In the genomic region with DNA sequence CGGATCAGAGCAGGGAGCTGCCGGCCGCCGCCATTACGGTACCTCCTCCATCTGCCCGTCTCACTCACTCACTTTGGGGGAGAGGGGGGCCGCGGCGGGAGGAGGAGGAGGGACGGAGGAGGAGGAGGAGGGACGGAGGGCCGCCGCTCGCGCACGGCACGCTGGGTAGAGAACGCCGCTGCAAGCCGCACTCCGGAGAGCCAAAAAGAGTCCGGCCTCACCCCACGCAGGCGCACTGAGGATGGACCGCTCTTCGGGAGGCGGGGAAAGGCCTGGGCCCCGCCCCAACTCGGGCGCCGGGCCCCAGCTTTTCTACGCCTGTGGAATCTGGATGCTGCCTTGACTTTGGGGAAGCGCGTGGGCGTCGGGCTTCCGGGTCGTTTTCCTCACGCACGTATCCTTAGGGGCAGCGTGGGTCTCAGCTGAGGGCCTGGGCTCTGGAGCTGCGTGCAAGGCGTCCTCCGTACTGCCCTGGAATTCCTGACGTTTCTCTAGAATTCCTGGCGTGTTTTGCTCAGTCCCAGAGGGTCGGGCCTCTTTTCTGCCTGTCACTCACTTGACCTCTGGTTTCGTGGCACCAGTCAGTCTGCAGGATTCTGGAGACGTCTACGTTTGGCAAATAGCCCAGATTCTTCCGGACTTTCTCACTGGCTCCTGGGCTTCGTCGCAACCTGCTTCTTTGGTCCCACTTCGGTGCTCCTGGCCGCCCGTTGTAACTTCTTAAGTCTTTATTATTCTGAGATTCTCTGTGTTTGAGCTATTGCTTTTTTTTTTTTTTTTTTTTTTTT, we compare ENCODE assay signal across 8 mouse cellular contexts. TPM values are rescaled to one million over a fixed set of nuclear protein-coding genes. Genes with fewer than 3 reads are reported as not detected.
DNase-seq lines count a peak whose midpoint lies in the region; ATAC-seq and TF ChIP-seq lines count a peak whose summit lies in the region.

Gene Strn3, minus strand, starts transcription at position 53 of the 788 bp plus-strand sequence.

- peak; percentile 92 for ATAC-seq in cerebellum, adult (ENCODE audit: insufficient number of reproducible peaks, low FRiP score, low TSS enrichment)
- ATAC-seq in forebrain, embryonic 13.5 days = peak; percentile 97
- peak; percentile 93 for ATAC-seq in liver, postnatal 0 days
- ATAC-seq in neural tube, embryonic 14.5 days (ENCODE audit: low read depth) = peak; percentile 96

- intact Hi-C loops in heart, postnatal 10 days (cut with DNase I) = loop anchor here (2.0 kb wide), 2 partner anchors 15 to 25 kb away; no protein-coding TSS in a partner anchor

- TF ChIP-seq POLR2A in ES-Bruce4 (IDR thresholded peaks at IDR 0.05; ENCODE audit: insufficient read depth, low read length) = peak; percentile 62

- no peaks in the 10 kb centered on the region for H3K36me3 ChIP-seq in ES-Bruce4 (ENCODE audit: control insufficient read depth, insufficient read depth, low read length, poor library complexity, severe bottlenecking)
- no peaks in the 10 kb centered on the region for H3K36me3 ChIP-seq in forebrain, embryonic 13.5 days (ENCODE audit: poor library complexity, severe bottlenecking)
- H3K36me3 ChIP-seq in liver, postnatal 0 days (replicated peaks; ENCODE audit: insufficient read depth, low read length) = no peaks in the 10 kb centered on the region
- no peaks in the 10 kb centered on the region for H3K36me3 ChIP-seq in neural tube, embryonic 14.5 days (ENCODE audit: control insufficient read depth, insufficient read depth, low read length)

- under 1% methylated on average over 40 of the region's 56 CpGs for WGBS in forebrain, embryonic 13.5 days
- WGBS in large intestine, adult 2 months = under 1% methylated on average over 49 of the region's 56 CpGs
- WGBS in liver, postnatal 0 days (ENCODE audit: insufficient replicate concordance) = under 1% methylated on average over 55 of the region's 56 CpGs
- WGBS in neural tube, embryonic 14.5 days = under 1% methylated on average over 54 of the region's 56 CpGs

- H3K9ac ChIP-seq in ES-Bruce4 (ENCODE audit: low read depth, poor library complexity, severe bottlenecking) = peak within 1 kb of the TSS; percentile 98
- H3K9ac ChIP-seq in forebrain, embryonic 13.5 days = peak within 1 kb of the TSS; percentile 99
- H3K9ac ChIP-seq in liver, postnatal 0 days (replicated peaks) = peak within 1 kb of the TSS; percentile 89
- H3K9ac ChIP-seq in neural tube, embryonic 14.5 days (replicated peaks; ENCODE audit: low read depth, low read length) = peak within 1 kb of the TSS; percentile 99

- H3K27ac ChIP-seq in ES-Bruce4 (ENCODE audit: insufficient read depth, low read length) = peak within 1 kb of the TSS; percentile 88
- peak within 1 kb of the TSS; percentile 100 for H3K27ac ChIP-seq in forebrain, embryonic 13.5 days
- peak within 1 kb of the TSS; percentile 95 for H3K27ac ChIP-seq in liver, postnatal 0 days (ENCODE audit: low read depth)
- peak within 1 kb of the TSS; percentile 100 for H3K27ac ChIP-seq in neural tube, embryonic 14.5 days (ENCODE audit: low read depth, low read length)

- no peaks in the 10 kb centered on the region for H3K4me1 ChIP-seq in ES-Bruce4 (ENCODE audit: control insufficient read depth, insufficient read depth, low read length)
- H3K4me1 ChIP-seq in forebrain, embryonic 13.5 days = peaks cover 26% of the 10 kb centered on the region
- H3K4me1 ChIP-seq in liver, postnatal 0 days (ENCODE audit: insufficient read depth) = peaks cover 22% of the 10 kb centered on the region
- H3K4me1 ChIP-seq in neural tube, embryonic 14.5 days (ENCODE audit: control insufficient read depth, insufficient read depth, low read length) = peaks cover 5% of the 10 kb centered on the region; the same call in 1 of the 2 replicates

- peak; percentile 97 to 98 for DNase-seq in heart, postnatal 10 days
- peak; percentile 93 for DNase-seq in large intestine, adult 2 months (ENCODE audit: low read depth, low spot score)
- peak; percentile 98 for DNase-seq in liver, postnatal 0 days
- peak; percentile 96 for DNase-seq in testis, postnatal 10 days (ENCODE audit: low spot score)

- H3K4me3 ChIP-seq in ES-Bruce4 (ENCODE audit: low read depth, low read length) = peak within 1 kb of the TSS; percentile 97
- H3K4me3 ChIP-seq in forebrain, embryonic 13.5 days = peak within 1 kb of the TSS; percentile 97
- H3K4me3 ChIP-seq in liver, postnatal 0 days (ENCODE audit: low read depth, low read length) = peak within 1 kb of the TSS; percentile 77
- peak within 1 kb of the TSS; percentile 98 for H3K4me3 ChIP-seq in neural tube, embryonic 14.5 days (ENCODE audit: low read depth, low read length)

- no peaks in the 10 kb centered on the region for H3K9me3 ChIP-seq in ES-Bruce4 (replicated peaks; ENCODE audit: control insufficient read depth, insufficient read depth, low read length, poor library complexity, severe bottlenecking)
- H3K9me3 ChIP-seq in forebrain, embryonic 13.5 days (replicated peaks) = no peaks in the 10 kb centered on the region
- H3K9me3 ChIP-seq in liver, postnatal 0 days (ENCODE audit: low read length) = no peaks in the 10 kb centered on the region
- no peaks in the 10 kb centered on the region for H3K9me3 ChIP-seq in neural tube, embryonic 14.5 days (ENCODE audit: control insufficient read depth, low read length)

- H3K4me2 ChIP-seq in forebrain, embryonic 13.5 days = peak within 1 kb of the TSS; percentile 72
- H3K4me2 ChIP-seq in liver, postnatal 0 days (ENCODE audit: low read depth, low read length) = peak within 1 kb of the TSS; percentile 80
- H3K4me2 ChIP-seq in neural tube, embryonic 14.5 days (ENCODE audit: low read depth, low read length) = peak within 1 kb of the TSS; percentile 72

- no peak for TF ChIP-seq EP300 in ES-Bruce4 (IDR thresholded peaks at IDR 0.05; ENCODE audit: insufficient read depth, low read depth, low read length)
- TF ChIP-seq EP300 in liver, postnatal 0 days (IDR thresholded peaks at IDR 0.05; ENCODE audit: low read depth) = no peak

- H3K27me3 ChIP-seq in ES-Bruce4 (ENCODE audit: control insufficient read depth, insufficient read depth, low read length, poor library complexity, severe bottlenecking) = no peaks in the 10 kb centered on the region
- H3K27me3 ChIP-seq in forebrain, embryonic 13.5 days = no peaks in the 10 kb centered on the region
- no peaks in the 10 kb centered on the region for H3K27me3 ChIP-seq in liver, postnatal 0 days (ENCODE audit: insufficient read depth, low read length)
- H3K27me3 ChIP-seq in neural tube, embryonic 14.5 days (ENCODE audit: control insufficient read depth, insufficient read depth, low read length) = no peaks in the 10 kb centered on the region

- no peak for TF ChIP-seq CTCF in ES-Bruce4 (IDR thresholded peaks at IDR 0.05; ENCODE audit: low read depth, low read length)
- no peak for TF ChIP-seq CTCF in liver, postnatal 0 days (IDR thresholded peaks at IDR 0.05; ENCODE audit: low read depth)

RNA-seq across cellular contexts. Expression of gene Strn3, which starts in this region (rescaled TPM):
- polyA plus RNA-seq in ES-Bruce4 (2011; ENCODE audit: insufficient read depth, insufficient read length, low read depth, missing spikeins) = 106 and 109 TPM in 2 replicates
- 47.5 and 50.0 TPM in 2 replicates for polyA plus RNA-seq in forebrain, embryonic 13.5 days (2015; fragmentation: Nextera tagmentation; extraction: Ambion mirVana)
- total RNA-seq in heart, postnatal 10 days (2021) = 10 to 100 TPM; 88.2 to 97.4 TPM
- polyA plus RNA-seq in large intestine, adult 2 months (2012; rRNA removed) = 6.5 and 8.7 TPM in 2 replicates
- polyA plus RNA-seq in liver, postnatal 0 days (2015; fragmentation: Nextera tagmentation; extraction: Ambion mirVana) = 11.5 and 11.9 TPM in 2 replicates
- 48.6 and 58.3 TPM in 2 replicates for polyA plus RNA-seq in neural tube, embryonic 14.5 days (2014; fragmentation: Nextera tagmentation; extraction: Ambion mirVana)

Comparison
In these comparisons a context has a peak if more than half of its experiments do, and no peak if none do; other contexts are left out.
1. Peak in every context shown above with its lines: DNase-seq, ATAC-seq, H3K4me3 ChIP-seq and H3K27ac ChIP-seq.